Mouse (Mus musculus): ENCODE measurements around the gene Sf3b2. TPM values are rescaled to one million over a fixed set of nuclear protein-coding genes. Genes with fewer than 3 reads are reported as not detected.
"Not testable (repeated sequence)": the region's sequence is repeated elsewhere in the genome, so short reads cannot be mapped to it uniquely, and the experiment has no call there.

Gene Sf3b2
- total and polyA plus RNA-seq, 3 experiments = 180 to 331 (median 259) TPM

DNA sequence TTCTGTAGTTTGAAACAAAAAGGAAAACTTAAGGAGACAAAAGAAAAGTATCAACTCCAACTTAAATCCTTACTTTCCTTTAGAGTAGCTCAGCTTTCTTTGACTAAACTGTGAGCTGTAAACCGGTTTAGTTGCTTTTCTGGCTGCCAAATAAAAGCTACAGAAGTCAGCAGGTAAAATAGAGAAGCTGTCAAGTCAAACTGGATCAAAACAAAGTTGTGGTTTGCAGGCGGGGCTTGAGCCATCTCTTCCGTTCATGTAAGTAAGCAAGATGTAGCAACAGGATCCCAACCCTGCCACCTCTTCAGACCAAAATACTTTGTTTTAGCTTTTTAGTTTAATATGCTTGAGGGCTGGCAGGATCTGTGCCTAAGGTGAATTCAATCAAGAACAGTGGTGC lies 38.1 kb downstream of the Sf3b2 start:
- peak; percentile 81 for DNase-seq (ENCODE audit: low read depth, low spot score)
- H3K4me1 ChIP-seq (ENCODE audit: control insufficient read depth in 1 of 2, insufficient read depth in 2 of 2, low read length in 2 of 2) = peaks cover 3 to 10% of the 10 kb centered on the region in 2 experiments
- H3K4me3 ChIP-seq (ENCODE audit: control insufficient read depth in 1 of 2, insufficient read depth in 1 of 2, low read depth in 2 of 2, low read length in 2 of 2) = peak overlapping the region in 1 of 2 experiments; percentile 45; a peak in 2 of 4 replicates

GRCm38 (mm10) chr19:5236981-5237380 lies 58.3 kb downstream of the Sf3b2 start:
- H3K9me3 ChIP-seq (replicated peaks; ENCODE audit: insufficient read depth, low read length); DNase-seq (ENCODE audit: low read depth, low spot score); H3K79me2 ChIP-seq (ENCODE audit: control insufficient read depth, insufficient read depth, low read length, poor library complexity); H3K4me1 ChIP-seq (ENCODE audit: control insufficient read depth in 1 of 2, insufficient read depth in 2 of 2, low read length in 2 of 2); H3K27ac ChIP-seq (ENCODE audit: control insufficient read depth, low read depth, low read length); H3K9ac ChIP-seq (ENCODE audit: control insufficient read depth, low read depth, low read length, poor library complexity, severe bottlenecking); H3K36me3 ChIP-seq (ENCODE audit: control insufficient read depth in 1 of 2, insufficient read depth in 2 of 2, low read length in 2 of 2); H3K27me3 ChIP-seq (ENCODE audit: control insufficient read depth in 1 of 2, insufficient read depth in 2 of 2, low read length in 2 of 2); H3K4me3 ChIP-seq (ENCODE audit: control insufficient read depth in 1 of 2, insufficient read depth in 1 of 2, low read depth in 2 of 2, low read length in 2 of 2): not testable (repeated sequence)

More for the DNA sequence above, 38.1 kb downstream of the Sf3b2 start:
- H3K79me2 ChIP-seq (ENCODE audit: control insufficient read depth, insufficient read depth, low read length, poor library complexity) = no peaks in the 10 kb centered on the region
- peak overlapping the region; percentile 11; the same call in 1 of the 2 replicates for H3K27ac ChIP-seq (ENCODE audit: control insufficient read depth, low read depth, low read length)
- TF ChIP-seq SIN3A (IDR thresholded peaks at IDR 0.05; ENCODE audit: low read length) (peak; percentile 79), ETS1 (IDR thresholded peaks at IDR 0.05; ENCODE audit: low read depth, low read length) (no peak), CHD1 (IDR thresholded peaks at IDR 0.05; ENCODE audit: low read depth, low read length) (no peak), MXI1 (IDR thresholded peaks at IDR 0.05; ENCODE audit: low read depth, low read length) (peak; percentile 41; the same call in 1 of the 2 replicates), GATA1 (IDR thresholded peaks at IDR 0.05; ENCODE audit: low read depth, low read length) (no peak), HCFC1 (IDR thresholded peaks at IDR 0.05; ENCODE audit: low read depth, low read length) (no peak), MAX (IDR thresholded peaks at IDR 0.05; ENCODE audit: low read length) (no peak)
- no peaks in the 10 kb centered on the region for H3K9me3 ChIP-seq (replicated peaks; ENCODE audit: insufficient read depth, low read length)
- no peaks in the 10 kb centered on the region for H3K27me3 ChIP-seq (ENCODE audit: control insufficient read depth in 1 of 2, insufficient read depth in 2 of 2, low read length in 2 of 2)
- peaks cover 0 to 10% of the 10 kb centered on the region in 2 experiments; a peak in 2 of 4 replicates for H3K36me3 ChIP-seq (ENCODE audit: control insufficient read depth in 1 of 2, insufficient read depth in 2 of 2, low read length in 2 of 2)
- no peak overlapping the region for H3K9ac ChIP-seq (ENCODE audit: control insufficient read depth, low read depth, low read length, poor library complexity, severe bottlenecking)

- no peak overlapping the region for H3K9ac ChIP-seq (ENCODE audit: control insufficient read depth, low read depth, low read length, poor library complexity, severe bottlenecking)
- H3K9me3 ChIP-seq (replicated peaks; ENCODE audit: insufficient read depth, low read length) = no peaks in the 10 kb centered on the region
- no peak overlapping the region for H3K27ac ChIP-seq (ENCODE audit: control insufficient read depth, low read depth, low read length)
- H3K27me3 ChIP-seq (ENCODE audit: control insufficient read depth in 1 of 2, insufficient read depth in 2 of 2, low read length in 2 of 2) = no peaks in the 10 kb centered on the region
- no peaks in the 10 kb centered on the region for H3K4me1 ChIP-seq (ENCODE audit: control insufficient read depth in 1 of 2, insufficient read depth in 2 of 2, low read length in 2 of 2)
- DNase-seq (ENCODE audit: low read depth, low spot score) = no peak
- H3K79me2 ChIP-seq (ENCODE audit: control insufficient read depth, insufficient read depth, low read length, poor library complexity) = no peaks in the 10 kb centered on the region
- no peaks in the 10 kb centered on the region; a peak in 2 of 4 replicates for H3K36me3 ChIP-seq (ENCODE audit: control insufficient read depth in 1 of 2, insufficient read depth in 2 of 2, low read length in 2 of 2)
- TF ChIP-seq MXI1 (IDR thresholded peaks at IDR 0.05; ENCODE audit: low read depth, low read length) (no peak), KAT2A (conservative IDR thresholded peaks at IDR 0.05; ENCODE audit: low read depth, low read length) (no peak), UBTF (IDR thresholded peaks at IDR 0.05; ENCODE audit: borderline replicate concordance, insufficient read depth, low read depth, low read length) (no peak), MAX (IDR thresholded peaks at IDR 0.05; ENCODE audit: low read length) (no peak), TCF12 (IDR thresholded peaks at IDR 0.05; ENCODE audit: low read depth, low read length) (no peak), HCFC1 (IDR thresholded peaks at IDR 0.05; ENCODE audit: low read depth, low read length) (no peak), JUND (IDR thresholded peaks at IDR 0.05; ENCODE audit: low read depth, low read length) (no peak), CTCF (IDR thresholded peaks at IDR 0.05 in 2 of 3, conservative IDR thresholded peaks at IDR 0.05 in 1 of 3; ENCODE audit: control insufficient read depth in 1 of 3, insufficient read depth in 1 of 3, low read depth in 2 of 3, low read length in 3 of 3, poor library complexity in 1 of 3, severe bottlenecking in 1 of 3) (no peak), BHLHE40 (IDR thresholded peaks at IDR 0.05; ENCODE audit: borderline replicate concordance, low read depth, low read length) (no peak), POLR2A (IDR thresholded peaks at IDR 0.05; ENCODE audit: control insufficient read depth in 1 of 2, insufficient read depth in 1 of 2, low read depth in 1 of 2, low read length in 2 of 2, poor library complexity in 1 of 2) (no peak), POLR2AphosphoS2 (IDR thresholded peaks at IDR 0.05; ENCODE audit: low read length) (no peak), EP300 (IDR thresholded peaks at IDR 0.05; ENCODE audit: low read depth in 1 of 2, low read length in 2 of 2) (no peak), SIN3A (IDR thresholded peaks at IDR 0.05; ENCODE audit: low read length) (no peak), E2F4 (IDR thresholded peaks at IDR 0.05; ENCODE audit: borderline replicate concordance, low read depth, low read length) (no peak), ELF1 (IDR thresholded peaks at IDR 0.05; ENCODE audit: low read depth, low read length) (no peak), NELFE (IDR thresholded peaks at IDR 0.05; ENCODE audit: low read depth, low read length) (no peak), MYB (IDR thresholded peaks at IDR 0.05; ENCODE audit: low read depth, low read length) (no peak), USF2 (IDR thresholded peaks at IDR 0.05; ENCODE audit: borderline replicate concordance in 1 of 2, insufficient read depth in 1 of 2, low read depth in 1 of 2, low read length in 2 of 2) (no peak), TBP (IDR thresholded peaks at IDR 0.05; ENCODE audit: low read depth, low read length) (no peak)
- H3K4me3 ChIP-seq (ENCODE audit: control insufficient read depth in 1 of 2, insufficient read depth in 1 of 2, low read depth in 2 of 2, low read length in 2 of 2) = no peak overlapping the region
Measured at GRCm38 (mm10) chr19:5232696-5233095, 62.6 kb downstream of the Sf3b2 start.
